Mouse (Mus musculus) left cerebral cortex, adult 2 months (tissue): Measurements from ENCODE around the gene Kcnip3. TPM values are rescaled to one million over a fixed set of nuclear protein-coding genes. Genes with fewer than 3 reads are reported as not detected.

ENCODE experiments used
- DNase-seq, 2 experiments: peaks; one replicate each; pipeline ENCODE4 v3.0.0; 2021 to 2022; ENCODE audit warnings: low spot score in 2 of 2, mixed read lengths in 1 of 2; ENCODE audit errors: extremely low spot score in 1 of 2
- H3K27ac ChIP-seq: fragments of 200-600 bp; 2 replicates; pipeline ENCODE4 v1.8.1; 2022
- H3K4me3 ChIP-seq: fragments of 200-600 bp; 2 replicates; pipeline ENCODE4 v1.8.1; 2022
- CTCF ChIP-seq: fragments of 200-600 bp; IDR thresholded peaks from 2 replicates; pipeline ENCODE4 v1.8.1; 2022; ENCODE audit warnings: antibody characterized with exemption, mild to moderate bottlenecking, moderate library complexity
- intact Hi-C: fragments of 180-260 bp; cut with DNase I; formaldehyde crosslinking; loops from one replicate; pipeline ENCODE4 v1.15.1; 2025
- total RNA-seq, 2 experiments: library from RNA; stranded (reverse); gene quantifications; 2 replicates each; pipeline ENCODE4 v1.2.3; 2021

Kcnip3 gene
- total RNA-seq, 2 experiments from 2014 or later: 114 to 126 TPM

DNA sequence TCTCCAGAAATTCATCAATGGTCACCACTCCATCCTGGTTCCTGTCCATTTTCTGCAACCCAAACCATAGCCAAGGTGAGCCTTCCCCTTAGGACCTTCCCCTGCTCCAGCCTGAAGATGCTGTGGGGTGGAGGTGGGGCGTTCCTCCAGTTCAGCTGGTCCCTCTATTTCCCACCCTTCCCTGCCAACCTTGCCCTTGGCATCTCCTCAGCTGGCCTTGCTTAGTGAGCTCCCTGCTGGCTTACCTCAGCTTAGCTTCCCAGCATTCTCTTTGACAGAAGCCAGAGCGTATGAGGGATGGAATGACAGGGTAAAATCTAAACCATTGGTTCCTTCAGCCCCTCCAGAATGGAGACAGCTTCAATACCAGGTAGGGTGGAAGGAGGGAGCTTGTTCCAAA is 62.6 kb downstream of the Kcnip3 start:
- intact Hi-C loops: no loop called here
- no peak overlapping the region for H3K4me3 ChIP-seq
- no peak for TF ChIP-seq CTCF
- H3K27ac ChIP-seq: no peak overlapping the region
- DNase-seq: no peak

DNA sequence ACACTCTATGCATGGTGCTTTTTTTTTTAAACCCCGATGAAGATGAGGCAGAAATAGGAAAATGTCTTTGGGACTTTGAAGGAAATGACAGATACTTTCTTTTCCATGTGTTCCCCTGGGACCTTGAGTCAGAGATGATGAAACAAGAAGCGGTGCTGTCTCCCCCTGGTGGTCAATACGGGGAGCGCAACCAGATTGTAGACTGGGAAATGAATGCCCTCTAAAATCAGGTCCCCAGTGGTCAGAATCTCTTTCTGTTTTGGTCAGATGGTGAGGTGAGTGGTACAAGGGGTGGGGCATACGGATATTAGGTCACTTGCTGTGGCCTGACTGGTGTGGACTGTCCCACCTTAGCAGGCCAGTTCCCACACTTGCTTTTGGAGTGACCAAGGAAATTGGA is 68.1 kb downstream of the Kcnip3 start:
- intact Hi-C loops: no loop called here
- H3K27ac ChIP-seq: no peak overlapping the region
- peak; percentile 64 to 69 for DNase-seq
- H3K4me3 ChIP-seq: no peak overlapping the region
- peak; percentile 97 for TF ChIP-seq CTCF

DNA sequence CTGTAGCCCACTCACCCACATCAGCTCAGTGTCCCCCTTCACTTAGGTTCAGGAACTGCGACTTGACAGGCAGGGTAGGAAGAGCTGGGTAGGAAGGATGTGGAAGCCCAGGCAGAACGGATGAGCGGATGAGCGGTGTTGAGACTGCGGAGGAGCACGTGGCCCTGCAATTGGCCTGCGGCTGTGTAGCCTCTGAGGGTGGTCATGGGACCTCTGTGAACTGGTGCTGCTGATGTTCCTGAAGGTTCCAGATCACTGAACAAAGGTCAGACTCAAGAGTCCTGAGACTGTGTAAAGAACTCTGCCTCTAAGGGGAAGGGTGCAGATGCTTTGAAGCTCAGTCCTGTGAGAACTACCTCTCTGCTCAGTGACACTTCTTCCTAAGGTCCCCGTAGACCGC is 68.8 kb downstream of the Kcnip3 start:
- no peak for TF ChIP-seq CTCF
- H3K27ac ChIP-seq: no peak overlapping the region
- intact Hi-C loops: no loop called here
- H3K4me3 ChIP-seq: no peak overlapping the region
- no peak for DNase-seq

DNA sequence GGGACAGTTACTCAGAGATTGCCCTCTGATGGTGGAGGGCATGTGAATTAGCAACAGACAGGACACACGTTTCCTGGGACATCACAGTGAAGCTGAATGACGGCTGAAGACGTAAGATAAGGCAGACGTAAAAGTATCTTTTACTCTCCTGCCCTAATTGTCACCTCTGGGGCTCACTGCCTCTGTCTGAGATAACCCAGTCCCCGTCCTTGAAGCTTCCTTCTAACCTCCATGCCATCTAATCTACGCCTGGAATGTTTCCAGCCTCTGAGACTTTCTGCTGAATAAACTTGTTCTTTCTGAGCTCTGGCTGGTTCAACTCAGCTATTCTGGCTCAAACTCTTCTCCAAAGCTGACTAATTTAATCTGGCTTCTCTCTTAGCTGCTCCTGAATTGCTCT is 70.1 kb downstream of the Kcnip3 start:
- Histone ChIP-seq H3K27ac (no peak overlapping the region), H3K4me3 (no peak overlapping the region)
- DNase-seq: no peak
- intact Hi-C loops: no loop called here
- no peak for TF ChIP-seq CTCF

- no peak for DNase-seq
- intact Hi-C loops: no loop called here
- Histone ChIP-seq H3K4me3 (no peak overlapping the region), H3K27ac (no peak overlapping the region)
- TF ChIP-seq CTCF: no peak
These were observed 72.2 kb downstream of the Kcnip3 start for GRCm38 (mm10) chr2:127449691-127450090.

DNA sequence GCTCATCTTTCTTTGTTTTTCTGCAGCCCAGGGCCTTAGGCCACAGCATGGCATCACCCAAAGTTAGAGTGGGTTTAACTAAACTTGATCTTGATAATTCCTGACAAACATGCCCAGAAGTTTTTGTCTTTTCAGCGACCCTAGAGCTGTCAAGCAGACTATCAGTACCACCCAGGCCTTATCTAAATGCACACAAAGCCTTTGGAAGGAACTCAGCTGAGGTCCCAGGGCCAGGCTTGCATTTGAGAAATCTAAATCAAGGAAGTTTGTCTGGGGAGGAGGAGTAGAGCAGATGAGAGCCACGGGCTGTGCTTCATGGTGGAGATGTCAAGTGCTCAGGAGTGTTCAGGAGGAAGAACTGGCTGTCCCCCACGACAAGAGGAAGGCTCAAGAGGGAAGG is 75.0 kb downstream of the Kcnip3 start:
- intact Hi-C loops: no loop called here
- no peak overlapping the region for H3K4me3 ChIP-seq
- no peak overlapping the region for H3K27ac ChIP-seq
- no peak for TF ChIP-seq CTCF
- no peak for DNase-seq

- intact Hi-C loops: no loop called here
- Histone ChIP-seq H3K27ac (peak within 1 kb of the TSS; percentile 75), H3K4me3 (peak within 1 kb of the TSS; percentile 60)
- DNase-seq: peak; percentile 89 to 93
- no peak; the same call in none of the 2 replicates for TF ChIP-seq CTCF
These were observed 77.7 kb downstream of the Kcnip3 start, which contains the start of gene Fahd2a for GRCm38 (mm10) chr2:127444055-127444789. TSS of gene Fahd2a (minus strand) at chr2:127444565.

DNA sequence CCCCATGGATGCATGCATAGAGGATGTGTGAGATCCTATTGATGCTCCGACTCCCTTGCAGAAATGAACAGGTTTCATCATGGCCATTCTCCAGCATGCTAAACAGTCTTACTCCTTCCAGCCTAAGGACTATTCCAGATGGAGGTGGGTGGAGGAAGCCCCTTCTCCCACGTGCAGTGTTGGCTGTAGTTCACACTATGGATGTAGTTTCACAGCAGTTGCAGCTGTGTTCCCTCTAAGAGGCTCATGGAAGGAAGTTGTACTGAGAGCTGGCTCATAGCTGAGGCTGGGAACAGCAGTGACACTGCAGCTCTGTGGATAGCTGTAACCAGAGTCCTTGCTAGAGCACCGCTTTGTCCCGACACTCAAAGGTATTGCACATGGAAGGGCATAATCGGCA is 84.2 kb downstream of the Kcnip3 start:
- Histone ChIP-seq H3K4me3 (no peak overlapping the region), H3K27ac (no peak overlapping the region)
- DNase-seq: no peak
- no peak for TF ChIP-seq CTCF
- intact Hi-C loops: no loop called here

- no peak for TF ChIP-seq CTCF
- Histone ChIP-seq H3K27ac (no peak overlapping the region), H3K4me3 (no peak overlapping the region)
- no peak for DNase-seq
- intact Hi-C loops: no loop called here
These were observed 86.3 kb downstream of the Kcnip3 start for GRCm38 (mm10) chr2:127435554-127435953.

GRCm38 (mm10) chr2:127435135-127435534 is 86.8 kb downstream of the Kcnip3 start:
- peak; percentile 58 for TF ChIP-seq CTCF
- no peak overlapping the region for H3K4me3 ChIP-seq
- intact Hi-C loops: no loop called here
- DNase-seq: peak in 1 of 2 experiments; percentile 40
- no peak overlapping the region for H3K27ac ChIP-seq

GRCm38 (mm10) chr2:127433487-127434295 is 88.2 kb downstream of the Kcnip3 start:
- DNase-seq: no peak
- no peak overlapping the region for H3K27ac ChIP-seq
- H3K4me3 ChIP-seq: no peak overlapping the region
- intact Hi-C loops: no loop called here
- no peak for TF ChIP-seq CTCF

- intact Hi-C loops: loop anchor here (1.0 kb wide), 1 partner anchor 68 kb away; no protein-coding TSS in a partner anchor
- Histone ChIP-seq H3K4me3 (no peak overlapping the region), H3K27ac (no peak overlapping the region)
- TF ChIP-seq CTCF: peak; percentile 86
- peak; percentile 39 to 56 for DNase-seq
These were observed 91.7 kb downstream of the Kcnip3 start for GRCm38 (mm10) chr2:127430238-127430637.

DNA sequence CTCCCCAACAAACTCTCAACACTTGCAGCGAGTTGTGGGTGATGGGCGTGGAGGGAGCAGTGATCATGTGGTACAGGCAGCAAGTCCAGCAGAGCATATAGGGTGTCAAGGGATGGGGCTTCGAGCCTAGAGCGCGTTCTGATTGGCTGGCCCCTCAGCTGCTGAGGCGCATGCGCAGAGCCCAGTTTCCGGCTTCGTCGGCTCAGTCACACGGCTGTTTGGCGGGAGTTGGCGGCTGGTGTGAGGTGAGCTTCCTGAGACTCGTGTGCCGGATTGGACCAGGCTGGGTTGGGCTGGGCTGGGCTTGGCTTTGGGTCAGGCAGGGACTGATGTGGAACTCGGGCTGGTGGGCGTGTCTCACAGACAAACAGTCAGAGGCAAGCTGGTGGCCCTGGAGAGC is 96.9 kb downstream of the Kcnip3 start, which contains the start of gene Gpat2:
Gene Gpat2 (plus strand): TSS at position 223 of the 400 bp plus-strand sequence.
- H3K27ac ChIP-seq: no peak within 1 kb of the TSS
- no peak for DNase-seq
- TF ChIP-seq CTCF: no peak
- H3K4me3 ChIP-seq: no peak within 1 kb of the TSS
- intact Hi-C loops: no loop called here
